Mouse (Mus musculus): Measurements from ENCODE around the gene 1700020A23Rik.

DNA sequence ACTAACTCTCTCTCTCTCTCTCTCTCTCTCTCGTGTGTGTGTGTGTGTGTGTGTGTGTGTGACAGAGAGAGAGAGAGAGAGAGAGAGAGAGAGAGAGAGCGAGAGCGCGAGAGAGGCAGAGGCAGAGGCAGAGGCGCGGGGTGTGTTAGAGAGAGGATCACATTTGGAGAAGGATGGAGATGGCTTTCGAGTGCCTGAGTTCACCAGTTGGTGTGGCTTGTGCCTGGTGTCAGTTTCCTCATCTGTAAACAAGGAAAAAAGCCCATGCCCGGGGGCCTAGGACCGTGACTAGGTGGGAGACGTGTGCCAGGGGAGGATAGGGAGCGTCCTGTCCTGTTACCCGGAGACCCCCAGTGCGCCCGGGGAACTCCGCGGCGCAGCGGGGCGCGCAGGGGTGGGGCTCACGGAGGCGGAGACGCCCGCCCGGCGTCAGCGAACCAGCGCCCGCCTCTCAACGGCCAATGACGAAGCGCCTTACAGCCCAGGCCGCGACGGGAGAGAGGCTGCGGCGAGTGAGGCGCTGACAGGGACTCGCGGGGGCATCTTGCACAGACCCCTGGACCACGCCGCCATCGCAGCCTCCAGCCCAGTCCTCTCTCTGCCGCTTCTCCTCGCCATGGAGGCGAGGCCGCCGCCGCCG, 44.9 kb downstream of the 1700020A23Rik start, which contains the start of gene Ptpra:
- TF ChIP-seq CTCF (conservative IDR thresholded peaks at IDR 0.05; ENCODE audit: low read length), result no peak
- no peak for TF ChIP-seq NANOG (IDR thresholded peaks at IDR 0.05; ENCODE audit: borderline replicate concordance, low read length)
